Mouse (Mus musculus) liver, adult 2 months (tissue): ENCODE results near the gene Chp2.

Source experiments
- CTCF ChIP-seq: fragments of 200-500 bp; IDR thresholded peaks from 2 replicates; pipeline ENCODE4 v1.5.1; 2011; ENCODE audit warnings: low read depth, low read length, control low read depth
- POLR2A ChIP-seq: fragments of 200-500 bp; IDR thresholded peaks from 2 replicates; pipeline ENCODE4 v1.6.1; 2011; ENCODE audit warnings: low read length, control low read depth; ENCODE audit not compliant: insufficient read depth; ENCODE audit errors: extremely low read depth

GRCm38 (mm10) chr7:122191097-122191496 is 28.2 kb upstream of the Chp2 start:
- TF ChIP-seq CTCF: no peak
- no peak for TF ChIP-seq POLR2A
